Mouse (Mus musculus): ENCODE results near the gene Mrps24.

The Mrps24 gene

GRCm38 (mm10) chr11:5739846-5740245 is 24.4 kb upstream of the Mrps24 start:
- Histone ChIP-seq H3K4me1 (replicated peaks; ENCODE audit: low read depth, low read length) (peaks cover 43% of the 10 kb centered on the region), H3K9me3 (ENCODE audit: low read length) (peaks cover 4% of the 10 kb centered on the region), H3K4me3 (replicated peaks; ENCODE audit: low read length) (peak overlapping the region; percentile 91), H3K36me3 (ENCODE audit: insufficient read depth, low read length) (no peaks in the 10 kb centered on the region), H3K27me3 (ENCODE audit: insufficient read depth, low read length) (peaks cover 3% of the 10 kb centered on the region; the same call in 1 of the 2 replicates)
- TF ChIP-seq CTCF (conservative IDR thresholded peaks at IDR 0.05; ENCODE audit: low read length) (no peak), POU5F1 (IDR thresholded peaks at IDR 0.05; ENCODE audit: borderline replicate concordance, low read length) (no peak), NANOG (IDR thresholded peaks at IDR 0.05; ENCODE audit: borderline replicate concordance, low read length) (no peak)

- no peaks in the 10 kb centered on the region for H3K36me3 ChIP-seq (ENCODE audit: insufficient read depth, low read length)
- no peak overlapping the region for H3K4me3 ChIP-seq (replicated peaks; ENCODE audit: low read length)
- H3K9me3 ChIP-seq (ENCODE audit: low read length) = peaks cover 4% of the 10 kb centered on the region
- H3K27me3 ChIP-seq (ENCODE audit: insufficient read depth, low read length) = peaks cover 3% of the 10 kb centered on the region; the same call in 1 of the 2 replicates
- TF ChIP-seq CTCF (conservative IDR thresholded peaks at IDR 0.05; ENCODE audit: low read length) (no peak), POU5F1 (IDR thresholded peaks at IDR 0.05; ENCODE audit: borderline replicate concordance, low read length) (no peak), NANOG (IDR thresholded peaks at IDR 0.05; ENCODE audit: borderline replicate concordance, low read length) (no peak)
- peaks cover 50% of the 10 kb centered on the region for H3K4me1 ChIP-seq (replicated peaks; ENCODE audit: low read depth, low read length)
Observed at GRCm38 (mm10) chr11:5738888-5739632, 23.6 kb upstream of the Mrps24 start.

GRCm38 (mm10) chr11:5737137-5737536 is 21.7 kb upstream of the Mrps24 start:
- no peaks in the 10 kb centered on the region for H3K9me3 ChIP-seq (ENCODE audit: low read length)
- no peaks in the 10 kb centered on the region for H3K27me3 ChIP-seq (ENCODE audit: insufficient read depth, low read length)
- peaks cover 65% of the 10 kb centered on the region for H3K4me1 ChIP-seq (replicated peaks; ENCODE audit: low read depth, low read length)
- no peak overlapping the region for H3K4me3 ChIP-seq (replicated peaks; ENCODE audit: low read length)
- TF ChIP-seq CTCF (conservative IDR thresholded peaks at IDR 0.05; ENCODE audit: low read length) (no peak), NANOG (IDR thresholded peaks at IDR 0.05; ENCODE audit: borderline replicate concordance, low read length) (no peak), POU5F1 (IDR thresholded peaks at IDR 0.05; ENCODE audit: borderline replicate concordance, low read length) (no peak)
- H3K36me3 ChIP-seq (ENCODE audit: insufficient read depth, low read length) = peaks cover 5% of the 10 kb centered on the region

- TF ChIP-seq CTCF (conservative IDR thresholded peaks at IDR 0.05; ENCODE audit: low read length) = no peak
- no peaks in the 10 kb centered on the region for H3K27me3 ChIP-seq (ENCODE audit: insufficient read depth, low read length)
- no peaks in the 10 kb centered on the region for H3K9me3 ChIP-seq (ENCODE audit: low read length)
- peaks cover 15% of the 10 kb centered on the region for H3K36me3 ChIP-seq (ENCODE audit: insufficient read depth, low read length)
- H3K4me1 ChIP-seq (replicated peaks; ENCODE audit: low read depth, low read length) = peaks cover 46% of the 10 kb centered on the region
- H3K4me3 ChIP-seq (replicated peaks; ENCODE audit: low read length) = no peak overlapping the region
Observed at GRCm38 (mm10) chr11:5734323-5734722, 18.8 kb upstream of the Mrps24 start.

GRCm38 (mm10) chr11:5732401-5732800 is 16.9 kb upstream of the Mrps24 start:
- H3K4me1 ChIP-seq (replicated peaks; ENCODE audit: low read depth, low read length) = peaks cover 49% of the 10 kb centered on the region
- H3K27me3 ChIP-seq (ENCODE audit: insufficient read depth, low read length) = no peaks in the 10 kb centered on the region
- H3K9me3 ChIP-seq (ENCODE audit: low read length) = no peaks in the 10 kb centered on the region
- no peak overlapping the region for H3K4me3 ChIP-seq (replicated peaks; ENCODE audit: low read length)
- peaks cover 15% of the 10 kb centered on the region for H3K36me3 ChIP-seq (ENCODE audit: insufficient read depth, low read length)
- no peak for TF ChIP-seq NANOG (IDR thresholded peaks at IDR 0.05; ENCODE audit: borderline replicate concordance, low read length)
- TF ChIP-seq POU5F1 (IDR thresholded peaks at IDR 0.05; ENCODE audit: borderline replicate concordance, low read length) = no peak
- TF ChIP-seq CTCF (conservative IDR thresholded peaks at IDR 0.05; ENCODE audit: low read length) = no peak

GRCm38 (mm10) chr11:5729582-5729981 is 14.1 kb upstream of the Mrps24 start:
- TF ChIP-seq CTCF (conservative IDR thresholded peaks at IDR 0.05; ENCODE audit: low read length) (no peak), POU5F1 (IDR thresholded peaks at IDR 0.05; ENCODE audit: borderline replicate concordance, low read length) (no peak), NANOG (IDR thresholded peaks at IDR 0.05; ENCODE audit: borderline replicate concordance, low read length) (no peak)
- no peaks in the 10 kb centered on the region for H3K27me3 ChIP-seq (ENCODE audit: insufficient read depth, low read length)
- peaks cover 19% of the 10 kb centered on the region for H3K36me3 ChIP-seq (ENCODE audit: insufficient read depth, low read length)
- no peaks in the 10 kb centered on the region for H3K9me3 ChIP-seq (ENCODE audit: low read length)
- peaks cover 42% of the 10 kb centered on the region for H3K4me1 ChIP-seq (replicated peaks; ENCODE audit: low read depth, low read length)
- H3K4me3 ChIP-seq (replicated peaks; ENCODE audit: low read length) = no peak overlapping the region

- Histone ChIP-seq H3K4me1 (replicated peaks; ENCODE audit: low read depth, low read length) (peaks cover 57% of the 10 kb centered on the region), H3K9me3 (ENCODE audit: low read length) (no peaks in the 10 kb centered on the region), H3K27me3 (ENCODE audit: insufficient read depth, low read length) (peaks cover 21% of the 10 kb centered on the region), H3K4me3 (replicated peaks; ENCODE audit: low read length) (0 out of 2 replicates have a peak overlapping the region, but pooled peaks have one; percentile 72), H3K36me3 (ENCODE audit: insufficient read depth, low read length) (peaks cover 60% of the 10 kb centered on the region)
- no peak for TF ChIP-seq CTCF (conservative IDR thresholded peaks at IDR 0.05; ENCODE audit: low read length)
- TF ChIP-seq POU5F1 (IDR thresholded peaks at IDR 0.05; ENCODE audit: borderline replicate concordance, low read length) = no peak
- TF ChIP-seq NANOG (IDR thresholded peaks at IDR 0.05; ENCODE audit: borderline replicate concordance, low read length) = no peak
Observed at GRCm38 (mm10) chr11:5718611-5719354, 3.3 kb upstream of the Mrps24 start.

GRCm38 (mm10) chr11:5716938-5717705 is 1.6 kb upstream of the Mrps24 start:
- Histone ChIP-seq H3K4me3 (replicated peaks; ENCODE audit: low read length) (peak overlapping the region; percentile 72), H3K27me3 (ENCODE audit: insufficient read depth, low read length) (peaks cover 21% of the 10 kb centered on the region), H3K9me3 (ENCODE audit: low read length) (no peaks in the 10 kb centered on the region), H3K4me1 (replicated peaks; ENCODE audit: low read depth, low read length) (peaks cover 62% of the 10 kb centered on the region), H3K36me3 (ENCODE audit: insufficient read depth, low read length) (peaks cover 53% of the 10 kb centered on the region)
- no peak for TF ChIP-seq NANOG (IDR thresholded peaks at IDR 0.05; ENCODE audit: borderline replicate concordance, low read length)
- no peak for TF ChIP-seq POU5F1 (IDR thresholded peaks at IDR 0.05; ENCODE audit: borderline replicate concordance, low read length)
- no peak for TF ChIP-seq CTCF (conservative IDR thresholded peaks at IDR 0.05; ENCODE audit: low read length)
